In the genomic region with DNA sequence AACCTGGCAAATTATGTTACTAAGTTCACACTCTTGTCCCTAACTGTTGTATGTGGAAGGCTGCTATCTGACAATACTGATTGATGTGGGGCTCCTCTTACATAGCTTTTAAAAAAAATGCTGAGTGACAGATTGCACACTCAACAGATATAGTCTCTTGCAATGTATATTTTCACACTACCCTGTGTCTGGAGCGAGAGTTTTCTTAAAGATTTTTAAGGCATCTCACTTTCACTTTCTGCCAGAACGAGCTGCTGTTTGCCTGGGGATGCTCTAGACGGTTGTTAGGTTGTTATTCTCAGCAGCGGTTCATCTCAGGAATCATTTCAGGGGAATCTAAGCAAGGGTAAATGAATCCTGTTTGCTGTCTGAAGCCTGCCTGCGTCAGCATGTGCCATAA, we compare ENCODE assay signal across 25 mouse cellular contexts. TPM values are rescaled to one million over a fixed set of nuclear protein-coding genes. Genes with fewer than 3 reads are reported as not detected.
DNase-seq lines count a peak whose midpoint lies in the region; ATAC-seq and TF ChIP-seq lines count a peak whose summit lies in the region.
"Had no signal": no experiment of that assay in that cellular context is flagged by ENCODE, and none has a peak within 500 bp of the region (broad histone marks: within the 10 kb centered on the region; RNA-seq: fewer than 3 reads in every experiment).

No protein-coding gene starts in this region.

- 0 out of 2 replicates have a peak overlapping the region, but pooled peaks have one; percentile 31 for H3K27ac ChIP-seq in forebrain, embryonic 13.5 days
- H3K27ac ChIP-seq in forebrain, embryonic 16.5 days (ENCODE audit: low read length), result no peak overlapping the region
- H3K27ac ChIP-seq in hindbrain, postnatal 0 days, result no peak overlapping the region
- no peak overlapping the region for H3K27ac ChIP-seq in hindbrain, embryonic 14.5 days
- no peak overlapping the region for H3K27ac ChIP-seq in CH12.LX (ENCODE audit: insufficient read depth, low read depth)
- H3K27ac ChIP-seq: embryonic facial prominence, embryonic 15.5 days; heart, embryonic 10.5 days; limb, embryonic 10.5 days; neural tube, embryonic 12.5 days; stomach, postnatal 0 days had no signal

- H3K9ac ChIP-seq in forebrain, embryonic 13.5 days, result no peak overlapping the region
- H3K9ac ChIP-seq in forebrain, embryonic 16.5 days (replicated peaks; ENCODE audit: low read depth, low read length), result no peak overlapping the region
- H3K9ac ChIP-seq in hindbrain, postnatal 0 days (replicated peaks; ENCODE audit: low read length), result no peak overlapping the region
- H3K9ac ChIP-seq in hindbrain, embryonic 14.5 days, result no peak overlapping the region
- H3K9ac ChIP-seq in CH12.LX (ENCODE audit: insufficient read depth, low read depth), result no peak overlapping the region
- H3K9ac ChIP-seq: embryonic facial prominence, embryonic 15.5 days; neural tube, embryonic 12.5 days had no signal

- peak; percentile 9 for DNase-seq in hindbrain, postnatal 0 days (ENCODE audit: low spot score)
- no peak for DNase-seq in hindbrain, embryonic 14.5 days (ENCODE audit: low spot score)
- no peak for DNase-seq in CH12.LX (ENCODE audit: extremely low read depth)
- DNase-seq in cerebellum, adult 18-20 months, result no peak
- DNase-seq: adrenal gland, postnatal 14 days; cerebellum, adult 8-10 months; embryo, embryonic 11 days; gastrocnemius, postnatal 25 days; heart, postnatal 4 days; lung, adult 2 months; lung, postnatal 36 days; right cerebral cortex, postnatal 25 days; thymus, postnatal 14 days had no signal

- no peak for TF ChIP-seq EP300 in CH12.LX (IDR thresholded peaks at IDR 0.05; ENCODE audit: low read length)

- no peak for TF ChIP-seq POLR2A in CH12.LX (IDR thresholded peaks at IDR 0.05; ENCODE audit: low read depth, low read length)
- no peak for TF ChIP-seq POLR2A in myocyte (IDR thresholded peaks at IDR 0.05; ENCODE audit: insufficient read length, low read depth)

- no peak for TF ChIP-seq CTCF in hindbrain, postnatal 0 days (IDR thresholded peaks at IDR 0.05; ENCODE audit: low read depth)
- TF ChIP-seq CTCF in CH12.LX (conservative IDR thresholded peaks at IDR 0.05 in 1 of 2, IDR thresholded peaks at IDR 0.05 in 1 of 2; ENCODE audit: low read depth in 2 of 2, low read length in 2 of 2), result no peak

- no peaks in the 10 kb centered on the region for H3K9me3 ChIP-seq in forebrain, embryonic 13.5 days (replicated peaks)
- no peaks in the 10 kb centered on the region for H3K9me3 ChIP-seq in forebrain, embryonic 16.5 days (ENCODE audit: control insufficient read depth, low read length)
- no peaks in the 10 kb centered on the region for H3K9me3 ChIP-seq in hindbrain, postnatal 0 days (ENCODE audit: low read length)
- no peaks in the 10 kb centered on the region for H3K9me3 ChIP-seq in hindbrain, embryonic 14.5 days (ENCODE audit: control insufficient read depth, low read length)
- H3K9me3 ChIP-seq in CH12.LX (replicated peaks; ENCODE audit: low read length), result no peaks in the 10 kb centered on the region
- H3K9me3 ChIP-seq: embryonic facial prominence, embryonic 15.5 days; heart, embryonic 10.5 days; limb, embryonic 10.5 days; neural tube, embryonic 12.5 days had no signal

- no peak overlapping the region for H3K4me3 ChIP-seq in forebrain, embryonic 13.5 days
- no peak overlapping the region for H3K4me3 ChIP-seq in forebrain, embryonic 16.5 days (replicated peaks; ENCODE audit: low read length)
- H3K4me3 ChIP-seq in hindbrain, postnatal 0 days (ENCODE audit: low read length), result no peak overlapping the region
- no peak overlapping the region for H3K4me3 ChIP-seq in hindbrain, embryonic 14.5 days (replicated peaks; ENCODE audit: low read length)
- H3K4me3 ChIP-seq in CH12.LX (replicated peaks in 1 of 3; ENCODE audit: low read depth in 2 of 3, low read length in 2 of 3, poor library complexity in 1 of 3), result no peak overlapping the region
- no peak overlapping the region for H3K4me3 ChIP-seq in myocyte
- H3K4me3 ChIP-seq: embryonic facial prominence, embryonic 15.5 days; heart, embryonic 10.5 days; limb, embryonic 10.5 days; neural tube, embryonic 12.5 days had no signal

- TF ChIP-seq RAD21 in CH12.LX (IDR thresholded peaks at IDR 0.05; ENCODE audit: low read depth, low read length), result no peak

- H3K79me2 ChIP-seq in CH12.LX (replicated peaks; ENCODE audit: control insufficient read depth, extremely low read depth, insufficient read depth, poor library complexity, severe bottlenecking) (no peaks in the 10 kb centered on the region), myocyte (ENCODE audit: control insufficient read depth, insufficient read depth) (no peaks in the 10 kb centered on the region)

- WGBS in forebrain, embryonic 13.5 days, result 68% methylated on average over 5 of the region's 5 CpGs
- 50% methylated on average over 5 of the region's 5 CpGs for WGBS in forebrain, embryonic 16.5 days
- WGBS in hindbrain, postnatal 0 days, result 60% methylated on average over 5 of the region's 5 CpGs
- 65% methylated on average over 5 of the region's 5 CpGs for WGBS in hindbrain, embryonic 14.5 days

- in situ Hi-C loops in CH12.LX (cut with MboI; ENCODE audit: low pct_ligation_motif_present, low pct_unique_long_range_greater_than_20kb, low sequenced_read_pairs), result no loop called here

- no peak overlapping the region for H3K4me2 ChIP-seq in forebrain, embryonic 13.5 days
- H3K4me2 ChIP-seq in forebrain, embryonic 16.5 days (ENCODE audit: low read length), result no peak overlapping the region
- no peak overlapping the region for H3K4me2 ChIP-seq in hindbrain, postnatal 0 days (ENCODE audit: low read depth, low read length)
- no peak overlapping the region for H3K4me2 ChIP-seq in hindbrain, embryonic 14.5 days (replicated peaks)
- H3K4me2 ChIP-seq in CH12.LX (ENCODE audit: insufficient read depth, low read depth, poor library complexity, severe bottlenecking) (peak overlapping the region; percentile 24), myocyte (ENCODE audit: low read depth) (peak overlapping the region; percentile 24)
- H3K4me2 ChIP-seq: embryonic facial prominence, embryonic 15.5 days; liver, embryonic 11.5 days; midbrain, embryonic 11.5 days; neural tube, embryonic 12.5 days had no signal

- dilution Hi-C loops in CH12.LX (cut with MboI; ENCODE audit: extremely low pct_ligation_motif_present, extremely low pct_unique_long_range_greater_than_20kb, low sequenced_read_pairs), result no loop called here

- H3K36me3 ChIP-seq in forebrain, embryonic 13.5 days (ENCODE audit: poor library complexity, severe bottlenecking), result no peaks in the 10 kb centered on the region
- no peaks in the 10 kb centered on the region for H3K36me3 ChIP-seq in forebrain, embryonic 16.5 days (ENCODE audit: control insufficient read depth, insufficient read depth)
- H3K36me3 ChIP-seq in hindbrain, postnatal 0 days (ENCODE audit: insufficient read depth, low read length), result no peaks in the 10 kb centered on the region
- no peaks in the 10 kb centered on the region for H3K36me3 ChIP-seq in hindbrain, embryonic 14.5 days (replicated peaks; ENCODE audit: control insufficient read depth, insufficient read depth)
- H3K36me3 ChIP-seq in CH12.LX (replicated peaks in 1 of 2; ENCODE audit: control insufficient read depth in 1 of 2, insufficient read depth in 1 of 2, low read length in 1 of 2), result no peaks in the 10 kb centered on the region
- no peaks in the 10 kb centered on the region for H3K36me3 ChIP-seq in myocyte (ENCODE audit: control insufficient read depth, insufficient read depth)
- H3K36me3 ChIP-seq: embryonic facial prominence, embryonic 15.5 days; heart, embryonic 10.5 days; limb, embryonic 10.5 days; neural tube, embryonic 12.5 days had no signal

- H3ac ChIP-seq in myocyte (ENCODE audit: control insufficient read depth, insufficient read length), result no peak overlapping the region

- H3K4me1 ChIP-seq in forebrain, embryonic 13.5 days, result peaks cover 19% of the 10 kb centered on the region
- H3K4me1 ChIP-seq in forebrain, embryonic 16.5 days (replicated peaks; ENCODE audit: control insufficient read depth, insufficient read depth, low read length), result peaks cover 6% of the 10 kb centered on the region
- no peaks in the 10 kb centered on the region for H3K4me1 ChIP-seq in hindbrain, postnatal 0 days (ENCODE audit: insufficient read depth, low read length)
- H3K4me1 ChIP-seq in hindbrain, embryonic 14.5 days (replicated peaks; ENCODE audit: control insufficient read depth, insufficient read depth, low read length), result 0 out of 2 replicates have a peak, but pooled peaks cover 3% of the 10 kb centered on the region
- H3K4me1 ChIP-seq in CH12.LX (ENCODE audit: control insufficient read depth in 1 of 2, insufficient read depth in 2 of 2), result no peaks in the 10 kb centered on the region
- H3K4me1 ChIP-seq: embryonic facial prominence, embryonic 15.5 days; heart, embryonic 10.5 days; limb, embryonic 10.5 days; neural tube, embryonic 12.5 days had no signal

- ATAC-seq in forebrain, embryonic 13.5 days, result no peak
- no peak for ATAC-seq in forebrain, embryonic 16.5 days
- no peak for ATAC-seq in hindbrain, postnatal 0 days
- ATAC-seq in hindbrain, embryonic 14.5 days (ENCODE audit: low FRiP score), result no peak
- ATAC-seq: intestine, postnatal 0 days had no signal

- H3K27me3 ChIP-seq in forebrain, embryonic 13.5 days, result no peaks in the 10 kb centered on the region
- no peaks in the 10 kb centered on the region for H3K27me3 ChIP-seq in forebrain, embryonic 16.5 days (replicated peaks; ENCODE audit: control insufficient read depth, insufficient read depth, low read length)
- no peaks in the 10 kb centered on the region for H3K27me3 ChIP-seq in hindbrain, postnatal 0 days (ENCODE audit: insufficient read depth, low read length)
- no peaks in the 10 kb centered on the region for H3K27me3 ChIP-seq in hindbrain, embryonic 14.5 days (ENCODE audit: control insufficient read depth, insufficient read depth, low read length)
- H3K27me3 ChIP-seq in CH12.LX (replicated peaks), result no peaks in the 10 kb centered on the region
- no peaks in the 10 kb centered on the region for H3K27me3 ChIP-seq in myocyte (ENCODE audit: control insufficient read depth, insufficient read depth, insufficient read length)
- H3K27me3 ChIP-seq: embryonic facial prominence, embryonic 15.5 days; neural tube, embryonic 12.5 days had no signal

TF ChIP-seq in CH12.LX, 34 proteins besides CTCF, POLR2A, EP300 and RAD21 (continues in another document):
- no peak for TF ChIP-seq ZKSCAN1 (IDR thresholded peaks at IDR 0.05; ENCODE audit: borderline replicate concordance, low read depth, low read length)

TF ChIP-seq in myocyte, 11 proteins besides CTCF, POLR2A, EP300 and RAD21 (continues in another document):
- TF ChIP-seq USF1 (IDR thresholded peaks at IDR 0.05; ENCODE audit: low read depth), result no peak

RNA-seq across cellular contexts. Expression of a gene that starts 2.9 kb away (rescaled TPM):
- 0.19 and 0.25 TPM in 2 replicates for polyA plus RNA-seq in forebrain, embryonic 13.5 days (2015; fragmentation: Nextera tagmentation; extraction: Ambion mirVana)
- 0.34 TPM in 1 of 2 replicates, not detected in the other for polyA plus RNA-seq in forebrain, embryonic 16.5 days (2015; fragmentation: Nextera tagmentation; extraction: Ambion mirVana)
- not detected in 2 replicates for total RNA-seq in hindbrain, postnatal 0 days (2014; rRNA removed)
- polyA plus RNA-seq in hindbrain, postnatal 0 days (2015; fragmentation: Nextera tagmentation; extraction: Ambion mirVana), result 0.10 and 0.16 TPM in 2 replicates
- polyA plus RNA-seq in hindbrain, embryonic 14.5 days (2014; fragmentation: Nextera tagmentation; extraction: Ambion mirVana), result 0.20 and 0.41 TPM in 2 replicates
- total RNA-seq in CH12.LX (2012; rRNA removed) (not detected in 2 replicates), CH12.LX (2014; rRNA removed) (not detected in 2 replicates)
- polyA plus RNA-seq in CH12.LX (2012; ENCODE audit: insufficient read length, low read depth) (not detected in 2 replicates), myocyte (2012; fragmentation: generic; extraction: Trizol) (not detected)
- total RNA-seq: adrenal gland, postnatal 14 days; gastrocnemius, postnatal 25 days; heart, postnatal 4 days had no signal
- polyA plus RNA-seq: embryonic facial prominence, embryonic 15.5 days; heart, embryonic 10.5 days; intestine, postnatal 0 days; kidney, embryonic 16.5 days; limb, embryonic 10.5 days; liver, embryonic 11.5 days; lung, adult 2 months; stomach, postnatal 0 days had no signal

Comparison
In these comparisons a context has a peak if more than half of its experiments do, and no peak if none do; other contexts are left out.
1. H3K4me2 ChIP-seq: peak in CH12.LX (single experiment) and myocyte (single experiment); none in forebrain, embryonic 13.5 days (single experiment), forebrain, embryonic 16.5 days (single experiment), hindbrain, postnatal 0 days (single experiment) and hindbrain, embryonic 14.5 days (single experiment).